Mouse (Mus musculus) gastrocnemius, postnatal 14 days (tissue): ENCODE results near the gene Ctnna3. TPM values are rescaled to one million over a fixed set of nuclear protein-coding genes. Genes with fewer than 3 reads are reported as not detected.

Experiments used
- DNase-seq: peaks from one replicate; pipeline ENCODE4 v3.0.0; 2021; ENCODE audit warnings: mixed read lengths
- intact Hi-C: fragments of 180-260 bp; cut with DNase I; formaldehyde crosslinking; loops from one replicate; pipeline ENCODE4 v1.15.1; 2025; ENCODE audit warnings: low total_unique reads
- total RNA-seq, 2 experiments: library from RNA; stranded (reverse); gene quantifications; 2 replicates each; pipeline ENCODE4 v1.2.3; 2021

Ctnna3 gene
- total RNA-seq, 2 experiments from 2014 or later: 19.1 to 20.2 TPM

DNA sequence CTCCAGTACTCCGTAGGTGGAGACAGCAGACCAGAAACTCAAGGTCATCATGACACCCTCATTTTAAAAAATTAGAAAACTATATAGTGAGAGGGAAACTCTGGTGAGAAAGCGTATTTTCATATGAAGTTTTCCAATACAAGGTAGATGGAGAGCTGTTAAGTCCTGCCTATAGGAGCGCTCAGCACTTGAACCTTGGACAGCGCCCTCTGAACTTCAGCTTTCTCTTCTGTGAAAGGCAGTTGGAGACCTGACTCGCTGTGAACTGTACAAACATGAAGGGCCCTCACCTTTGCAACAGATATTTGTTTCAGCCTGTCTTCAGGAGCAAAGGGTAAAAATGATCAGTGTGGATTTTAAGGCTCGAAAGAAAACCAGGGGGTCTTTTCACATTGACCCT lies 571.6 kb downstream of the Ctnna3 start:
- DNase-seq: no peak
- intact Hi-C loops: no loop called here

DNA sequence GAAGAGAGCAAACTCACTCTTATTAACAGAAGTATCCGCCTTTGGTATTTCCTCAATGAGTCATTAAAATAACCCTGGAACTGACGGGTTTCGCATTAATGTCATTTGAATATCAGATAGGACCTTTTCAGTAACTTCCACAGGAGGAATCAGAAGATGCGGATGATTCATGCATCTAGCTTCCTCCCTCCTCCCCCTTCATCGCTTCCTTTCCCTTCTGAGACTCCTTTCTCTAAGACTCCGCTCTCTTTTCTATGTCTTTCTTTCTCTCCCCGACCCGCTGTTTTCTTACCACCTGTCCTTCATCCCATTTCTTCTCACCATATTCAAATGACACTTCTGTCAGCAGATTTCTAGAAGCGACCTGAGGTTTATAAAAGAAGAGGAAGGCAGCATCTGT lies 572.1 kb downstream of the Ctnna3 start:
- intact Hi-C loops: no loop called here
- DNase-seq: no peak

DNA sequence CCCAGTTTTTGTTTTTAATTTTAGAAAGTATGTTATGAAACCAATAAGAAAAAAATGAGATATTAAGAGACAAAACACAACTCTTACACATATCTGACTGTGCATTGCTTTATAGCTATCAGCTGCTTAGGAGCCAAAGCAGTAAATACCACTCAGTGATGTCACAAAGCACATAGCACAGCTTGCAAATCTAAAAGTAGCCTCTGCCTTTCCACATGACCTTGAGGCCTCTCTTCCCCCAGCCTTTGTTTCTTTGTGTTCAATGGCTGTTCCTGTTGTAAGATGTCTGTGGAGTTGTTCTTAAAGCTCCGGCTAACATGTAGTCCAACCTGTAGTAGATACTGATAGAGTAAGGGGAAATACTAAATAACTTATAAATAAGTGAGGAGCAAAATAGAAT lies 590.4 kb downstream of the Ctnna3 start:
- intact Hi-C loops: no loop called here
- DNase-seq: no peak

GRCm38 (mm10) chr10:64023340-64023739 lies 593.4 kb downstream of the Ctnna3 start:
- intact Hi-C loops: no loop called here
- DNase-seq: no peak

GRCm38 (mm10) chr10:64030901-64031300 lies 601.0 kb downstream of the Ctnna3 start:
- DNase-seq: no peak
- intact Hi-C loops: no loop called here

DNA sequence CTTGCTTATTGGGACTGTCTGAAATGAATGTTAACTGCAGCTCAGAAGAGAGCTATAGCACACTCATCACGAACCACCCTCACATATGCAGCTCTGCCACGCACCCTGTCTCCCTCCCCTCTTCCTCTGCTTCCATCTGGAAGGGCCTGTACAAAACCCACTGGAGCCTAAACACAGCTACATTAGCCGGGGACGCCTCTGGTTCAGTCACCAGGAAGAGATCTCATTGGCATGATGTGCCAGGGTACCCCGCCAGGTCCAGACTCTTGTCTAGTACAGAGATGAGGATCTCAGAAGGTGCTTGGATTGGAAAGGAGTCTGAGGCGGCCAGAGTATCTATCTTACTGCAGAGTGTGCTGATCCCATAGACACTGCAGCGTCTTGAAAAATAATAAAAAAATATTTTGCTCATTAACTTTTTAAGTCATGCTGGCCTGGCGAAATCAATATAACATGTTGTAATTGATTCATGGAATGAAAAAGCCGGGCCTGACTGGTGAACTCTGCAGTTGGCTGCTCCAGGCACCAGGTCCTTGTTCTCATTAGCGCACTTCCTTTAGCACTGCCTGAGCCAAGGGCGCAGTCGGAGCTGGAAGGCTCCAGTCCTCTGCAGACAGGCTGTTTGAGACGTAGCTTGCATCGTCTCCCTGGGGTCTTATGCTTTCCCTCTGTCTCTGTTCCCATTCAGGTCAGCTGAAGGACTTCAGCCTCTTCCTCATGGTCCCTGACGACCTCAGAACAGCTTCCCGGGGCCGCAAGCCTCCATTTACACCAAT lies 610.0 kb downstream of the Ctnna3 start:
- intact Hi-C loops: no loop called here
- DNase-seq: peak; percentile 26

- DNase-seq: no peak
- intact Hi-C loops: no loop called here
Observed at GRCm38 (mm10) chr10:64041218-64041617, 611.3 kb downstream of the Ctnna3 start.

GRCm38 (mm10) chr10:64041892-64042291 lies 612.0 kb downstream of the Ctnna3 start:
- intact Hi-C loops: no loop called here
- no peak for DNase-seq

- intact Hi-C loops: no loop called here
- DNase-seq: no peak
Observed at GRCm38 (mm10) chr10:64049151-64049550, 619.3 kb downstream of the Ctnna3 start.

DNA sequence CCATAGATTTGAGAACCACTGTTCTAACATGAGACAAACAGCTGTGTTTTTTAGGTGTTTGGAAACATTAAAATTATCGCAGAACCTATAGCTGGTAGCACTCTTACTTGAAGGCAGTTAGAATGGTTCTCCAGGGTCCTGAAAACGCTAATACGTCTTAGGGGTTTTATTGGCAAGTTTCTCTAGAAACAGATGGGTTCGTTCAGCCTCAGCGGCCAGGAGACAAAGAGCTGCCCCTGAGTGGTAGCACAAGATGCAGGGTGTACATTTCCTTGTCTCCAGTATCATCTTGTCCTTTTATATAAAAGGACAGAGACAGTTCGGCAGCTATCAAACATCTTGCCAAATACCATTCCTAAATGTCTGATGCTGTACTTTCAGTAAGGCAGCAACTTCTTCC lies 620.0 kb downstream of the Ctnna3 start:
- DNase-seq: no peak

DNA sequence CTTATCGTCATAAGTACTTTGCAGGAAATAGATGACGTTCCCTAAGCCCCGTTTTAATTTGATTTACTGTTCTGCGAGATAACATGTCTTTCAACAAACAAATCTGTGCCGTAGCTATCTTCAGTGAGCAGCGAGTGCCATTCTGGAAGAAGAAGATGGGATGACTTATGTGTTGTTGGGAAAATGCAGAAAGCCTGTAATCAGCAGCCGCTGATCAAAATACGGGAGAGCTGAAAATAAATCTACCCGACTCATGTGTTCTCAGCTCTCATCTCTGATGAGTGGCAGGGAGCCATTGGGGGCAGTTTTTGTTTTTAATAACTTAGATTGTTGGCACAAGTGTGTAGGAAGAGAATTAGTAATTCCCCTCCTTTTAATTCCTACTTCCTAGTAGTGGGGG lies 633.8 kb downstream of the Ctnna3 start:
- intact Hi-C loops: no loop called here
- no peak for DNase-seq

More for the DNA sequence above, 620.0 kb downstream of the Ctnna3 start:
- intact Hi-C loops: no loop called here

DNA sequence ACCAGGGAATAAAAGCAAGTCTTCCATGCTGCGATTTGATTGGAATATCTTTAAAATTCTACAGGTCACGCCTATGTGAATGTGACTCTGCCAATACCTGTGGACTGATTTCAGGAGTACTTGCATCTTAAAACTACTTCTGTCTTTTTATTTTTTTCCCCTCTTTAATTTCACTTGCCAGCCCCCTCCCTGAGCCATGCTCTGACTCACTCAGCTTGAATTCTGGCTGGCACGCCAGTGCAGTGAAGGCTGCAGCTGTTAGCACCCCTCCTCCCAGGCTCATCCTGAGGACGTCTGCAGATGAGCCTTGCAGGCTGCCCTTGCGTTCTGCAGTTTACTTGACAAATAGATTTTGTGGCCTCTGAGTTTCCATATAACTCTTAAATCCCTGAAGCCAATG lies 646.0 kb downstream of the Ctnna3 start:
- DNase-seq: peak; percentile 73
- intact Hi-C loops: no loop called here

DNA sequence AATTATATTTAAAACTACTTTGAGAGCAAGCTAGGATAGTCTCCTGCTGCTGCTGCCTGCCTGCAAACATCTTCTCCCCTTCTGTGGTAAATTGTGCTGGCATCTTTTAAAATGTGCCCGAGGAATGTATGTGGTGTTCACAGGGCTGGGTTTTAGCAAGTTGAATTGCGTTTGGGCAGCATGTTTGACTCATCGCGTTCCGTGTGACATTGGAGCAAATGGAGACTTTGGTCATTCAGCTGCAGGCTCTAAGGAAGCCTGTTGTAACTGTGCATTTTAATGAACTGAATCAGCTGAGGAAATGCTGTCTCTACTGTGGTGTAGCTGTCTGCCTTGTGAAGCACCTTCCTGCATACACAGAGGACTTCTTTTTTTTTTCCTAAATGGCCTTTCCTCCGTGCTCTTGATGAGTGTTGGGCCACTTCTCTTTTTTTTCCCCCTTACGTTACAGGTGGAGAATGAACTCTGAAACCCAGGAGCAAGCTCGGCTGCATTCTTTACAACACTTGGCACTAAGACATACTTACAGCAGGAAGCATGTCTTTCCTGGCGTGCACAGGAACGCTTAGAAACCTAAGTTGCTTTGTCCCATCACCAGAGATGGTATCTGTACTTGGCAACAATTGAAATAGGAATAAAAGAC lies 646.6 kb downstream of the Ctnna3 start:
- DNase-seq: no peak
- intact Hi-C loops: no loop called here

- DNase-seq: no peak
- intact Hi-C loops: loop anchor here (10.0 kb wide), 1 partner anchor 192 kb away; no protein-coding TSS in a partner anchor
Observed at GRCm38 (mm10) chr10:64082345-64082744, 652.4 kb downstream of the Ctnna3 start.

- intact Hi-C loops: loop anchor here (10.0 kb wide), 1 partner anchor 191 kb away; no protein-coding TSS in a partner anchor
- no peak for DNase-seq
Observed at GRCm38 (mm10) chr10:64083813-64084212, 653.9 kb downstream of the Ctnna3 start.

- intact Hi-C loops: loop anchor here (10.0 kb wide), 1 partner anchor 190 kb away; no protein-coding TSS in a partner anchor
- DNase-seq: no peak
Observed at GRCm38 (mm10) chr10:64084465-64084864, 654.6 kb downstream of the Ctnna3 start.

DNA sequence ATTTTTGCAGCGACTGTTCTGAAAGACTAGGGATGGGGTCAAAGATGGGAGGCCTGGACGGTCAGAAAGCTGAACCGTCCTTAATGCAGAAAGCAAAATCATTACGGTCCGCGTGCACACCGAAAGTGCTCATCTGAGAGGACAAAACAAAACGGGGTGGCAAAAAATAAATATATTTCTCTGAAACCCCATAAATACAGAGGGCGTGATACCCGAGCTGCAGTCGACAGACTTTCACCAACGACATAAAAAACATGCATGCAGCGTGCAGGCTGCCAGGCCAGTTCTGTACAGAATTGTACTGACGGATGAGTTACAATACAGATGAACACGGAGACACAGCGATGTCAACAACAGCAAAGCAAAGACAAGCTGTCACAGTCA lies 656.3 kb downstream of the Ctnna3 start:
- intact Hi-C loops: loop anchor here (10.0 kb wide), 1 partner anchor 189 kb away; no protein-coding TSS in a partner anchor
- DNase-seq: no peak

GRCm38 (mm10) chr10:64086567-64087391 lies 656.9 kb downstream of the Ctnna3 start:
- intact Hi-C loops: loop anchor here (10.0 kb wide), 1 partner anchor 188 kb away; no protein-coding TSS in a partner anchor
- DNase-seq: no peak

GRCm38 (mm10) chr10:64087521-64087920 lies 657.6 kb downstream of the Ctnna3 start:
- DNase-seq: no peak
- intact Hi-C loops: loop anchor here (10.0 kb wide), 1 partner anchor 187 kb away; no protein-coding TSS in a partner anchor
